Mouse (Mus musculus) adrenal gland, adult 10 weeks (tissue): Measurements from ENCODE around the gene Zfp687. TPM values are rescaled to one million over a fixed set of nuclear protein-coding genes. Genes with fewer than 3 reads are reported as not detected.

Experiments used
- polyA plus RNA-seq: library from polyadenylated mRNA; stranded (reverse); fragments of 350-450 nt; fragmentation: Illumina TruSeq; extraction: RNeasy Lipid Tissue Mini Kit (QIAGEN cat#74804); gene quantifications from one replicate; pipeline ENCODE4 v1.2.3, GENCODE M21; 2014; ENCODE audit warnings: low read depth, low replicate concordance

Gene Zfp687
- 7.3 TPM for polyA plus RNA-seq

DNA sequence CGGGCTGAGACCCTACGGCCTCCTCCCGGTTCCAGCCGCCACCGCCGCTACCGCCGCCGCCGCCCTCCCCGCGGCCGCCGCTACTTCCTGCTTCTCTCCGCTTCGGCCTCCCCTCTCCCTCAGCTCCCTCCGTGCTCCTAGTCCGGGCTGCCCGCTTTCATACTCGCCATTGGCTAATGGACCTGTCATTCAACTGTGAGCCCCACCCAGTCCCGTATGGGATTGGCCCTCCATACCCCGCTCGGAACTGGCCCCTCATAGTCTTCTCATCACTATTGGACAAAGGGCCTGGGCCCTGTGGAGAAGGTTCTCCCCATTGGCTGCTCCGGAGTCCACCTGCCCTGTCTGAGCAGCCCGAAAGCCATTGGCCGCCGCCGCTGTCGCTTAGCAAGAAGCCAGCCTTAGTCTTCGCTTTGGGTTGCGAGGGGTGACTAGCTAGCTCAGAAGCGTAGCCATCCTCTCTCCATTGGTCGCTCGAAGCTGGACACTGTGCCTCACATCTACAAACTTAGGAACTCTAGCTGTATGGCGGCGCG is at the start of gene Zfp687:
Zfp687 (minus strand) TSS at position 112 of the 536 bp plus-strand sequence.

DNA sequence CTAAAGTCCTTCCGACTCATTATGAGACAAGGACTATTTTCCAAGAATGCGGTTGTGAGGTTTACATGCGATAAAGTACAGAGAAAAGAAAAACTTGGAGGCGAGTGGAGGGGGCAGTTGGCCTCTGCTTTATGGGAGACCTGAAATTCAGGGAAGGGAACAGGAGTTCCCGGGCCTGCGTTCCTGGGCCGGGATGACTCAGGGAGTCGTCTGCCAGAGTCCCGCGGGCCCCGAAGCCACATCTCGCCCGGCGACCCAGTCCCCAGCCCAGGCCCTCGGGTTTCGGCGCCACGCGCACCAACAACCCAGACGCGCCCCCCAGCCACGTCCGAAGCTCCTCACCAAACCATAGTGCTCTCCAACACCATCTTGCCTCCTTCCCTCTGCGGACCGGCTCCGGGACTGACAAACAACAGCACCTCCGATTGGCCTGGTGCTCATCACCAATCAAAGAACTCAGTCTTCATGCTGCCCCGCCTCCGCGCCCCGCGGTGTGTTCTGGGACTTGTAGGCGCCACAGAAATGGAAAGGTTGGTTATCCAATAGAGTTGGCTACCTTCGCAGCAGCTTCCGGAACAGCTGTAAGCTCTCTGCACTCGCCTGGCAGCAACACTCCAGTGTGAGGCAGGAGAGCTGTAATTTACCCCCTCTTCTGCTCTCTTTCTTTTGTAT is 27.1 kb upstream of the Zfp687 start, which contains the start of gene Psmd4:
Psmd4 (minus strand) TSS at position 449 of the 672 bp plus-strand sequence.

DNA sequence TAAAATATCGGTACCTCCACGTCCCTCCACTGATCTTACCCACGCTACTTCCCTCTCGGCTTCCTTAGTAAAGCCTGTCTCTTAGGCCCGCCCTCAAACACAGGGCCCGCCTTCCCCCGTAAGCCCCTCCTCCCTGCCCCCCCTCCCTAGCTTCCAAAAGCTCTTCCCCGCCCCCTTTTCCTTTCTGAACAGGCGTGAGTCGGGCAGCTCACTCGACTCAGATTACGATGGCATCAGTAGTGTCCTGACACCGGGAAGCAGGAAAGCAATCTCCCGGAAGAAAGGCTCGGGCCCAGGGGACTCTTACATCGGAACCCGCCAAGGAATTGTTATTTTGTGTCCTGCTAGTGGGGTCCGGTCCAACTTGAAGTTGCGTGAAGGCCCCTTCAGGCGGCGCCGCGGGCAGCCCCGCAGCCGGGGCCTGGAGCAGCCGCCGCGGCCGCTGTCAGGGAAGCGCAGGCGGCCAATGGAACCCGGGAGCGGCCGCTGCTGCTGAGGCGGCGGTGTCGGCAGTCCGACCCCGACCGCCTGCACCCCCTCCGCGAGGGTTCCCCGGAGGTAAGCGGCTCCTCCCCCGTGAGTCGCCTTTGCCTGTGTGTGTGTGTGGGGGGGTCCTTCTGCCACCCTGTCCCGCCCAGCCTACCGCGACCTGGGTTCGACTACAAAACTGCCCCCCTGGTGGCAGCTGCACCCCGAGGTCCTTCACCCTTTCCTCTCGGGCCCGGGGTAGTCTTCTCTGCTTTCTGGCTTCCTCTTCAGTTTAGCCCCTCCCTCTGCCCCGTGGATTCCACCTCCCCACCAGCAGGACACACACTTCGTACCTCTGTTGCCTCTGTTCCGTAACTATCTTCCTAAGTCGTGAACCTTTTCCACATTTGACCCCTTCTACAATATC is 40.5 kb downstream of the Zfp687 start, which contains the start of gene Pi4kb:
Pi4kb (plus strand) TSS at position 204 of the 895 bp plus-strand sequence.

Other genes with a start within 250 kb of the Zfp687 start
- gene Cgn, start 229.0 kb downstream of the Zfp687 start, polyA plus RNA-seq, result 0.12 TPM
- 16.7 TPM for gene Pogz, start 177.9 kb downstream of the Zfp687 start, polyA plus RNA-seq
- 53.7 TPM for gene Psmb4, start 128.5 kb downstream of the Zfp687 start, polyA plus RNA-seq
- gene Selenbp1, start 82.4 kb downstream of the Zfp687 start, polyA plus RNA-seq, result 3.7 TPM
- gene Rfx5, start 61.4 kb downstream of the Zfp687 start, polyA plus RNA-seq, result 26.5 TPM
- 14.2 TPM for gene Pi4kb, start 40.7 kb downstream of the Zfp687 start, polyA plus RNA-seq
- gene Psmd4, start 27.2 kb upstream of the Zfp687 start, polyA plus RNA-seq, result 15.6 TPM
- gene Pip5k1a, start 91.5 kb upstream of the Zfp687 start, polyA plus RNA-seq, result 30.4 TPM
- 10.4 TPM for gene Vps72, start 95.6 kb upstream of the Zfp687 start, polyA plus RNA-seq
- gene Tmod4, start 109.0 kb upstream of the Zfp687 start, polyA plus RNA-seq, result 5.0 TPM
- gene Scnm1, start 118.6 kb upstream of the Zfp687 start, polyA plus RNA-seq, result 16.7 TPM
- 2.9 TPM for gene Lysmd1, start 118.6 kb upstream of the Zfp687 start, polyA plus RNA-seq
- gene Tnfaip8l2, start 126.9 kb upstream of the Zfp687 start, polyA plus RNA-seq, result not detected
- gene Sema6c, start 145.0 kb upstream of the Zfp687 start, polyA plus RNA-seq, result not detected
- gene Gabpb2, start 202.5 kb upstream of the Zfp687 start, polyA plus RNA-seq, result 28.5 TPM
- gene Cdc42se1, start 213.3 kb upstream of the Zfp687 start, polyA plus RNA-seq, result 32.4 TPM
- gene Mllt11, start 216.7 kb upstream of the Zfp687 start, polyA plus RNA-seq, result 29.9 TPM
- not detected for gene Gm128, start 226.2 kb upstream of the Zfp687 start, polyA plus RNA-seq
- gene Bnipl, start 235.7 kb upstream of the Zfp687 start, polyA plus RNA-seq, result not detected